Mouse (Mus musculus) right cerebral cortex, postnatal 4 days (tissue): ENCODE results near the gene Olfr898.

ENCODE experiments used
- DNase-seq: peaks from one replicate; pipeline ENCODE4 v3.0.0-alpha.2; 2022

Olfr898 gene

DNA sequence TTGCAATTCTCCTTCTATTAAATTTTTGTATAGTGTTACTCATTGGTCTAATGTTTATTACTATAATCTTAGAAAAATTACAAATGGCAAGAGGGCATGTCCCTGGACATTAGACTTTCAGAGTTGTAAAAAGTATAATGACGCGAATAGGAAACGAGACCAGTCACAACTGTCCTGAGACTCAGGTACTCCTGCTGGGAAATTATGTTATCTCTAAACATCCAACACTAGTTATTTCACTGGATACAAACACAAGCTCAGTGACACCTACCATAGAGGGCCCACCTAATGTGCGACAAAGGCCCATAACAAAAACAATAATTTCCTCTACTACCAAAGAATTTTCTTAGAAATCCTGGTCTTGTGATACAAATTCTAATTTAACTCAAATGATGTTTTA, at the start of gene Olfr898:
TSS of gene Olfr898 (plus strand) at position 301 of the 400 bp plus-strand sequence.
- no peak for DNase-seq

DNA sequence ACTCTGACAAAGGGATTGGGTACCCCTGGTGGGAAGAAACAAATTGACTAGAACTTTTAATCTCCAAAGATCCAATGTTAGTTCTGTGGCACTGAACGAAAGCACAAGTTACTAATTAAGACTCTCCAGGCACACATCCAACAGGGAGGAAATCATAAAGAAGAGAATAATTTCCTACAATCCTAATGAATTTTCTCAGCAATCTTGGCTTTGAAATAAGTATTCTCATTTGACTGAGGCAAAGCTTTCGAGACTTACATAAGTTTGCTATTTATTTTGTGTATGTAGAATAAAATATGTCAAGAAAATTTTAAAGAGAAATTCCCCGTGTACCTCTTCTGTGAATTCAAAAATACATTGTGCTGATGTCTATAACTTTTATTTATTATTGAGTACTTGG, 19.5 kb upstream of the Olfr898 start, which contains the start of gene Olfr25:
TSS of gene Olfr25 (plus strand) at position 301 of the 400 bp plus-strand sequence.
- no peak for DNase-seq

DNA sequence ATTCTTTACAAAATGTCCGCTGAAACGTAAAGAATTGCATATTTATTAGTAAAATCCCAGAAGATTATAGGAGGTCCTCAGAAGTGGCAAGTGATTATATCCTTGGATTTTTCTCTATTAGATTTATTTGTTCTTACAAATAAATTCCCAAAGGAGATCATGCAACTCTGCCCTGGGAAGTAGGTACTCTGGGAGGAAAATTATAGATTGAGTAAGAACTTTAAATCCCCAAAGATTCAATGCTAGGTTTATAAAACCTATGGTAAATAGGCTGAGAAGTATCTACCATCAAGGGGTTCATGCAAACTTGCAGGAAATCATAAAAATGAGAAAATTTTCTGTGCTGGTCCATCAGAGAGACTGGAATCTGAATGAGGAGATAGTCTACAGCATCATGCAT, 18.4 kb downstream of the Olfr898 start, which contains the start of gene Olfr250:
TSS of gene Olfr250 (plus strand) at position 301 of the 400 bp plus-strand sequence.
- no peak for DNase-seq

DNA sequence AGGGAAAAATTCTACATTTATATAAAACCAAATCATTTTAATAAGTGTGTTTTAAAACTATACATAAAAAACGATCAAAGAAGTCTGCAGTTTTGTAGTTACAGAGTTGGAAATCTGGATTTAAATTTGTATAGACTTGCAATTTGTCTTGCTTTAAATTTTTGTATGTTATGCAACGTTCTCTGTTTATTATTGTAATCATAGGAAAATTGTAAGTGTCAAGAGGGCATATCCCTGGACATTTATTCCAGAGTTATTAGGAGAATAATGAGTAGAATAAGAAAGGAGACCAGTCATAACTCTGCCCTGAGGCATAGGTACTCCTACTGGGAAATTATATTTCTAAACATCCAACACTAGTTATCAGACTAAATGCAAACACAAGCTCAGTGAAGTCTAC, 28.6 kb downstream of the Olfr898 start, which contains the start of gene Olfr251:
TSS of gene Olfr251 (plus strand) at position 301 of the 400 bp plus-strand sequence.
- DNase-seq, result no peak

DNA sequence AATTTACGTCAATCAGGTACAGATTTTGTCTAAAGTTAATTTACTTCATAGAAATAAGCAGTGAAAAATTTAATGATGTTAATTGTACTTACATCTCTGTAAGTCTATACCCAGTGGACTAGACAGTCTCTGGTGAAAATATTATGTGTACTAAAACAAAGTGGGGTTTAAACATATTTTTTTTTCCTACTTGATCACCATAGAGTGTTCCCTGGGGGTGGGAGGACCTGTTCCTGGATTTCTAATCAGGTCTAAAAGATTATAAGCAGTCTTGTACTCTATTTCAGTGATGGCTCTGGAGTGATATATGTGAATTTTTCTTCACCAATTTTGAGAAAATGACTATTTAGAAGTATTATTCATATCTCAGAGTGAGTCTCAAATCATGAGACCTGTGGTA, 53.2 kb downstream of the Olfr898 start, which contains the start of gene Olfr147:
TSS of gene Olfr147 (plus strand) at position 301 of the 400 bp plus-strand sequence.
- DNase-seq, result no peak
